Mouse (Mus musculus): Measurements from ENCODE around the gene Bcl6.

The Bcl6 gene

GRCm38 (mm10) chr16:23988466-23989208, at the start of gene Bcl6, which contains the start of gene Gm37419:
Gene Bcl6 (minus strand): TSS chr16:23988852.
Gene Gm37419 (plus strand): TSS chr16:23988482.
- in situ Hi-C loops (cut with MboI; ENCODE audit: unreplicated experiment in 2 of 2), result loop anchor here (5.0 to 25.0 kb wide), 10 partner anchors 349 to 1189 kb away; partner anchors contain the start of gene Lpp (in 1 of the 2)

- in situ Hi-C loops (cut with MboI; ENCODE audit: unreplicated experiment in 2 of 2), result no loop called here
Observed at GRCm38 (mm10) chr16:24036398-24036797, 47.7 kb upstream of the Bcl6 start.

GRCm38 (mm10) chr16:24035767-24036166, 47.1 kb upstream of the Bcl6 start:
- in situ Hi-C loops (cut with MboI; ENCODE audit: unreplicated experiment in 2 of 2), result no loop called here

- in situ Hi-C loops (cut with MboI; ENCODE audit: unreplicated experiment in 2 of 2), result no loop called here
Observed at GRCm38 (mm10) chr16:24034450-24034849, 45.8 kb upstream of the Bcl6 start.

GRCm38 (mm10) chr16:24033259-24033658, 44.6 kb upstream of the Bcl6 start:
- in situ Hi-C loops (cut with MboI; ENCODE audit: unreplicated experiment in 2 of 2), result no loop called here

- in situ Hi-C loops (cut with MboI; ENCODE audit: unreplicated experiment in 2 of 2), result no loop called here
Observed at GRCm38 (mm10) chr16:24029965-24030672, 41.5 kb upstream of the Bcl6 start.

GRCm38 (mm10) chr16:24025442-24025841, 36.8 kb upstream of the Bcl6 start:
- in situ Hi-C loops (cut with MboI; ENCODE audit: unreplicated experiment in 2 of 2), result no loop called here

- in situ Hi-C loops (cut with MboI; ENCODE audit: unreplicated experiment in 2 of 2), result no loop called here
Observed at GRCm38 (mm10) chr16:24022605-24023004, 34.0 kb upstream of the Bcl6 start.

GRCm38 (mm10) chr16:24021722-24022121, 33.1 kb upstream of the Bcl6 start:
- in situ Hi-C loops (cut with MboI; ENCODE audit: unreplicated experiment in 2 of 2), result no loop called here

- in situ Hi-C loops (cut with MboI; ENCODE audit: unreplicated experiment in 2 of 2), result no loop called here
Observed at GRCm38 (mm10) chr16:24016742-24017141, 28.1 kb upstream of the Bcl6 start.

- in situ Hi-C loops (cut with MboI; ENCODE audit: unreplicated experiment in 2 of 2), result no loop called here
Observed at GRCm38 (mm10) chr16:24016273-24016672, 27.6 kb upstream of the Bcl6 start.

GRCm38 (mm10) chr16:24014378-24014777, 25.7 kb upstream of the Bcl6 start:
- in situ Hi-C loops (cut with MboI; ENCODE audit: unreplicated experiment in 2 of 2), result no loop called here

- in situ Hi-C loops (cut with MboI; ENCODE audit: unreplicated experiment in 2 of 2), result no loop called here
Observed at GRCm38 (mm10) chr16:24012066-24012465, 23.4 kb upstream of the Bcl6 start.

- in situ Hi-C loops (cut with MboI; ENCODE audit: unreplicated experiment in 2 of 2), result no loop called here
Observed at GRCm38 (mm10) chr16:24011306-24011705, 22.7 kb upstream of the Bcl6 start.

- in situ Hi-C loops (cut with MboI; ENCODE audit: unreplicated experiment in 2 of 2), result no loop called here
Observed at GRCm38 (mm10) chr16:24009891-24010290, 21.2 kb upstream of the Bcl6 start.

- in situ Hi-C loops (cut with MboI; ENCODE audit: unreplicated experiment in 2 of 2), result no loop called here
Observed at GRCm38 (mm10) chr16:24005928-24006327, 17.3 kb upstream of the Bcl6 start.

- in situ Hi-C loops (cut with MboI; ENCODE audit: unreplicated experiment in 2 of 2), result loop anchor here in 1 of 2 experiments (25.0 kb wide), 1 partner anchor 339 kb away; no protein-coding TSS in a partner anchor
Observed at GRCm38 (mm10) chr16:23997912-23998311, 9.3 kb upstream of the Bcl6 start.

GRCm38 (mm10) chr16:23997228-23997627, 8.6 kb upstream of the Bcl6 start:
- in situ Hi-C loops (cut with MboI; ENCODE audit: unreplicated experiment in 2 of 2), result loop anchor here in 1 of 2 experiments (25.0 kb wide), 1 partner anchor 340 kb away; no protein-coding TSS in a partner anchor

- in situ Hi-C loops (cut with MboI; ENCODE audit: unreplicated experiment in 2 of 2), result loop anchor here in 1 of 2 experiments (25.0 kb wide), 1 partner anchor 341 kb away; no protein-coding TSS in a partner anchor
Observed at GRCm38 (mm10) chr16:23996342-23996741, 7.7 kb upstream of the Bcl6 start.

GRCm38 (mm10) chr16:23993351-23994321, 5.0 kb upstream of the Bcl6 start:
- in situ Hi-C loops (cut with MboI; ENCODE audit: unreplicated experiment in 2 of 2), result loop anchor here in 1 of 2 experiments (5.0 to 25.0 kb wide), 2 partner anchors 169 to 344 kb away; no protein-coding TSS in a partner anchor

Measured in v-Abl transformed pro-B cells (cell line).